Mouse (Mus musculus): ENCODE measurements at regions not wholly inside any gene's neighbourhood (a gene's known extent, or its start where the extent isn't known, plus 50 kb on each side); places are given as distances from the start of the nearest gene placed in this dataset.

DNA sequence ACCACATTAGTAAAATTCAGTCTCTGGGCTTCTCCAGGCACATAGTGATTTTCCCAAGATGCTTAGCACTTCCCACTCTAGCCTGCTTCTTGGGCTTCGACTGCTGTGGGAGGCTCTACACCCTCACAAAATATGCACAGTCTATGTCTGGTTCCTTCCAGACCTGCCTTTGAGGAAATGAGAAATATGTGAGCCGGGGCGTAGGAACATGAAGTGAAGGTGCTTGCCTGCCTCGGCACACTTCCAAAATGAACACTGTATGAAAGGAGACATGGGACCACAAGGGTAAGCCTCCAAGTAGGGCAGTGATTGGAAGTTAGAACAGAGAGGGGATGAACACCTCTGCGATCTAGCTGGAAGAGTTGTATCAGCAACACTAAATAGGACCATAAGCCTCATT is 54.5 kb downstream of the Gm10260 start:
- no peak for ATAC-seq (replicated peaks; ENCODE audit: low FRiP score, poor library complexity, severe bottlenecking)

DNA sequence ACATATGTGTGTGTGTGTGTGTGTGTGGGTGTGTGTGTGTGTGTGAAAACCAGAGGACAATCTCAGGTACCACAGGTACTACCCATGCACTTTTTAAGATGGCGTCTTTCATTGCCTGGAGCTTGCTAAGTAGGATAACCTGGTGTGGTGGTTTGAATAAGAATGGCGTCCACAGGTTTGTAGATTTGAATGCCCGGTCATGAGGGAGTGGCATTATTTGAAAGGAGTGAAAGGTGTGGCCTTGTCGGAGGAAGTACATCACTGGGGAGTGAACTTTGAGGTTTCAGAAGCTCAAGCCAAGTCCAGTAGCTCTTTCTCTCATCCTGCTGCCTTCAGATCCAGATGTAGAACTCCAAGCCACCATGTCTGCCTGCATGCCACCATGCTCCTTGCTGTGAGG is 55.9 kb downstream of the Gm10260 start:
- ATAC-seq (replicated peaks; ENCODE audit: low FRiP score, poor library complexity, severe bottlenecking), result no peak

DNA sequence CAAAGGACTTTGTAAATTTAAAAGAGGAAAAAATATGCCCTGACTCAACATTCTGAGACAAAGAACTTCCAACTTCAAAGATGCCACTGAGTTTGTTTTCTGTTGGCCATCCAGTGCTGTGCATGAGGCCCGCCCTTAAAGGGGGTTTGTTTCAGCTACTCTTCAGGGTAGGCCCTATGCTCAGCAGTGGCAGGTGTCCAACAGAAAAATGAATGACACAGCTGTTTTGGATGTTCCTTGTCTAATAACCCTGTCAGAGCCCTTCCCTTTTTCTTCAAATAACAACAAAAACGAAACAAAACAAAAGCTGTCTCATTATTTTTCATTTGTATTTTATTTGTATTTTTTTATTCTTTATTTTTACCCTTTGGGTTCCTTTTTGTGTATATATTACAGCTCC is 61.5 kb downstream of the Gm10260 start:
- ATAC-seq (replicated peaks; ENCODE audit: low FRiP score, poor library complexity, severe bottlenecking), result peak; percentile 85

DNA sequence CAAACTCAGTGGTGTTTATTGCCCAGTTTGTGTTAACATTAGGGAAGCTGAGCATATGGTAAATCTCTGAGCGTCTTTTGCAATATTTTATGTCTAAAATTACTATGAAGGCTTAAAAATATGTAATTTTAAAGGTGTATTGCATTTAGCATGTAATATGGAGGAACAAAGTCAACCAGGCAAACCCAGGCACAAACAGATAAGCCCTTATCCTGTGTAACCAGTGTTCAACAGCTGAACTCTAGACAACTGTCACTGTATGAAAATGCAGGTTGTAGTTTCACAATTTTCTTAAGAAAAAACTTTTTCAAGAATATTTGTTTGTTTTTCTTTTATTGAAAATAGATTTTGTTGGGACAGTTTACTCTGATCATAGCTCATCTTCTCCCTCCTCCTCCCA is 62.1 kb downstream of the Gm10260 start:
- peak; percentile 83 for ATAC-seq (replicated peaks; ENCODE audit: low FRiP score, poor library complexity, severe bottlenecking)

DNA sequence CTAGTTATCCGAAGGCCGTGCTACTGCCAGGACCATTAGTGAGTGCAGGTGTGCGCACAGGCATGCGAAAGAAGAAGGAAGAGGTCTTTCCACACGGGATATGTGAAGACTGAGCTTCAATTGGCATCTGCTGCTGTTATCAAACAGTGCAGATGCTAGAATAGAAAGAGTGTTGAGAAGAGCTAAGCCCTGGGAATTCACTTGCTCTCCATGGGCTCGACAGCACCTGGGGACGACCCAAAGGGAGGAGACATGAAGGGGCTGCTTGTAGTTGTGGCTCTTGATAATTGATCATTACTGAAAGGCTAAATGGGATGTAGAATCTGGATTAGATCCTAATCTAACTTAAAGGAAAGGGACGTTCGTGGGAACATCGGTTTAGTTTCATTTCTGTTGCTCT is 63.2 kb downstream of the Gm10260 start:
- ATAC-seq (replicated peaks; ENCODE audit: low FRiP score, poor library complexity, severe bottlenecking), result peak; percentile 33; the same call in 1 of the 2 replicates

DNA sequence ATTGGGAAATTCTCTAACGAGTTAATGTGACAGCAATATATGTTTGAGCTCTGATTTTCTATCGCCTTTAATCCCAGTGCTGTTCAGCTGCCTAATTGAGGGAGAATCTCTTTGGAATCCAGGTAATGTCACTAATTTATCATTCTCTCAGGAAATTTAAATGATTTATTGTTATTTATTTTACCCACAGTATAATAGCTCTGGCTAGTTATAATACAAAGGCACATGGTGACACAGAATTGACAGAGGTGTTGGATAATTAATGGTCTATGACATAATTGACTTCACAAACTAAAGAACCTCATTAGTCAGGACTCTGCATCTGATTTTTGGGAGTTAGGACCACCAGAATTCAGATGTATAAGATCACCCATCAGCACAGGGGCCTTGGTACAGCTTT is 65.4 kb downstream of the Gm10260 start:
- no peak for ATAC-seq (replicated peaks; ENCODE audit: low FRiP score, poor library complexity, severe bottlenecking)

DNA sequence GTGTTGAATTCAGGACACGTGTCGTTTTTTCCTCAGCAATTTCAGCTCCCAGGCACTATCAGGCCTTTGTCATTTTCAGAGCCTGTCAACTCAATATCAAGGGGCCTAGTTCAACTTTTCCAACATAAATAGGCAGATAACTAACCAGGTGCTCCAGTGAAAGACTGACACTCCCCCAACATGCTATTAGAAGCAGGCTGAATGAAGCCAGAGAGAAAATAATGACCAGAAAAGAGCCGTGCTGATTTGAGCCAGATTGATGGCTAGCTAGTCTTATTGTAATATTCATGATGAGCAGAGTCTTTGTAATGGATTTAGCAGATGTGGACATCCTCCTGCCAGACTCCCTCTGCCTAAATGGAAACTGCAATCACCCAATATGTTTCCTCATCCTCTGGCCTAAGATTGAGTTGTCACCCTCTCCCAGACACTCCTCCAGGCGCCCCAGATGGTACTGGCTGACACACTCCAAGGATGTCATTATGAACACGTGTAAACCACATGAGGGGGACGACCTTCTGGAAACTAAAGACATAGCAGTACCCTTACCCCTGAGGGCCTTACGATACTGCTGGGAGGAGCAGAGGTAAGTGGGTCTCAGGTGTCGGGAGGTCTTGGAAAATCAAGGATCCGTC is 66.0 kb downstream of the Gm10260 start:
- no peak for ATAC-seq (replicated peaks; ENCODE audit: low FRiP score, poor library complexity, severe bottlenecking)

DNA sequence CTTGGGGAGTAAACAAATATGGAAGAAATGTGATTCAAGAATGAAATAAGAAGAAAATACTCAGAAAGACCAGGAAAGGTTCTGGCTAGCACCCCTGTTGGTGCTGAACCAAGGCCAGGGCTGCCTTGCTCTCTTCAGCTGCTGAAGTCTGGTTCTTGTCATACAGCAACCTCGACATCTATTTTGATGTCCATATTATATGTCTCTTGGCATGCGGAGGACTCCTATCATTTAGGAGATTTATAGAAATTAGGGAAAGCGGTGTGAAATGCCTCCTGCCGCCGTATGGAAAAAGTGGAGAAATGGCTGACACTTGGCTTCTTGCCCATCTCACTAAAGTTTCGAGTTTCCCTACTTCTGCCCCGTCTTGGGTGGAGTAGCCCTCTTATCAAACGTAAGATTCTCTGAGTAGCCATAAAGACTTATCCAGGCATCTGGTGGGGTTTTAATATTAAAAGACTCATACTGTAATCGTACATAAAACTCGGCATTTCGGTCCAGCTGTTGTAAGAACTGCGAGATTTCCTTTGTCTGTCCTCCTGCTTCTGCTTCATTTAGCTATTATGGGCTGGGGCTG is 72.0 kb downstream of the Gm10260 start:
- 0 out of 2 replicates have a peak, but pooled peaks have one; percentile 25 for ATAC-seq (replicated peaks; ENCODE audit: low FRiP score, poor library complexity, severe bottlenecking)

DNA sequence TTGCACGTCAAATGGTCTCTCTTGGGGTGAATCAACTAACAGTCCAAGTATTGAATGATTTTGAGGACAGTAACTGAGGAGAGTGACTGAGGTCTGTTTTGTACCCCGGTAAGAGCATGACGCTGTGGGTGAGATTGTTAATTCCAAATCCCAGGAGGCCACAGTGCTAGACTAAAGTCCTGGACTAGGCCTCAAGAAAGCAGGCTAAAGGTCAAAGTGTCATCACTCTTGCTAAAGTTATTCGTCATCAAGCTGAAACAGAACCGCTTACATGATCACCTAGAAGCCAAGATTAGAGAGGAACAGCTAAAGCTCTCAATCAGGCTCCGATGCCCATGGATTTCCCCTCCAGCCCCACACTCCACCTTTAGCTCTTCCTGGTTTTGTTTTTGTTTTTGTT is 76.6 kb downstream of the Gm10260 start:
- no peak for ATAC-seq (replicated peaks; ENCODE audit: low FRiP score, poor library complexity, severe bottlenecking)

DNA sequence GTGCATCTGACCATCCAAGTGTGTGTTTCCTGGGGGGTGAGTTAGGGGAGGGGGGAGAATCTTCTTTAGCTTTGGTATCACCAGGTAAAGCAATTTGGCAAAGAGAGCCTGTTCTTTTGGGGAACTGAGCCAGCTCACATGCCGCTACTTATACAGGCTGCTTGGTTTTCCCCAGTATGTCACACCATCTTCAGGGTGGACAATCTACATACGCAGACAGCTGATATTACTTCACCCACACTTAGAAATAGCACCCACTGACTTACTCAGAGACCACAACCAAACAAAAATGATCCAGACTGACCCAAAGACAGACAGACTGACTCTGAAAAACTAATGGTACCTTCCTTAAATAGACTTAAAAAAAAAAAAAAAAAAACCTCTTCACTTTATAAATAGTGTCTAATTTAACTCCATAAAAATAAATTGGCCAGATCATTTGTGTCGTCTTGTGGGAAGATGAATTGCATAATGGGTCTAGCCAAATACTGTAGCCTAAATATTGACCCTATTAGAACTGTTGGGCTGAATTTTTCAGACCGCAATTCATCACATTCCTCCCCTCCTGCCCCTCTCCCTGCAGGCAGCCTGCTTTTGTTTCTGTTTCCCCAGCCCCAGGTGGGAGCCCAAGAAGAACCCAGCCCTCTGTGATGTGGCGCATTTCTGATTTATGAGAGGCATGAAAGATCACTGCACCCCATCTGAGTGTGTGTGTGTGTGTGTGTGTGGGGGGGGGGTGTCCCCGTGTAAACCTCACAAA is 79.0 kb downstream of the Gm10260 start:
- no peak for ATAC-seq (replicated peaks; ENCODE audit: low FRiP score, poor library complexity, severe bottlenecking)

DNA sequence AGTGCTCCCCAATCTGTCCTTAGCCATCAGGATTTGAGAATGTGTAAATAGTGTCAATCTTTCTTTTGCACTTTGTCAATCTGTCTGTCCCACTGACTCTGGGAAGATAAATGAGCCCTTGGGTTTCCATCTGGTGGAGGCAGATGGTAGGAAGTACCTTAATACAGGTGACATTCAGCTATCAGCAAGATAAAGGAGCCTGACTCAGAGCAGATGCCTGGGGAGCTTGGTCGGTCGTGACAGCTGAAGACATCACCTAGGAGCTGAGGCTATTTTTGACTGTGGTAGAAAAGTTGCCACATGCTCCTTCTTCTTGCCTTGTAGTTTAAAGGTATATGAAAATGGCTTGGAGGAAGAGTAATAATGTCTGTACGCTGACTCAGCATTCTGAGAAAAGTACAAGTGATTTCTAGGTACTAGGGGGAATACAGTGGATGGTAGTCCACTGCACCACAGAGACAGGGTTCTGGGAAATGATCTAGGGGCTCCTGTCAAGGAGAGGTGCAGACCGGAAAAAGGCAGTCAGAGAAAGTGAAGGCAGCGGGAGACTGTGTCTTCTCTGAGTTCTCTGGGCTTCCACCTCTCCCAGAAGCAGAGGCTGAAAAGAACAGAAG is 80.0 kb downstream of the Gm10260 start:
- no peak for ATAC-seq (replicated peaks; ENCODE audit: low FRiP score, poor library complexity, severe bottlenecking)

DNA sequence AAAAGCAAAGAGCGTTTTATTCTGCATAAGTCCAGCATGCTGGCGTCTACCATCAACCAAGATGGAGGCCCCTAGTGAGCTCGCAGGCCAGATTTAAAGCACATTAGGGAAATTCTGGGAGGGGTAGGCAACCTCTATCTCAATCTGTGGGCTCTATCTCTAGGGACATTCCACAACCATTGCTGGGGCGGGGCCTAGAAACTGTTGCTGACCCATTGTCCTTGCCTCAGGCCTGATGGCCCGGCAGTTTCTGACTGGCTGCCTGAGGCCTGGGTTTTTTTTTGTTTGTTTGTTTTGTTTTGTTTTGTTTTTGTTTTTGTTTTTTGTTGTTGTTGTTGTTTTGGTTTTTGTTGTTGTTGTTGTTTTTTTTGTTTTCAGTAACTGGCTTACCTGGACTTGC is 81.4 kb downstream of the Gm10260 start:
- ATAC-seq (replicated peaks; ENCODE audit: low FRiP score, poor library complexity, severe bottlenecking), result no peak

DNA sequence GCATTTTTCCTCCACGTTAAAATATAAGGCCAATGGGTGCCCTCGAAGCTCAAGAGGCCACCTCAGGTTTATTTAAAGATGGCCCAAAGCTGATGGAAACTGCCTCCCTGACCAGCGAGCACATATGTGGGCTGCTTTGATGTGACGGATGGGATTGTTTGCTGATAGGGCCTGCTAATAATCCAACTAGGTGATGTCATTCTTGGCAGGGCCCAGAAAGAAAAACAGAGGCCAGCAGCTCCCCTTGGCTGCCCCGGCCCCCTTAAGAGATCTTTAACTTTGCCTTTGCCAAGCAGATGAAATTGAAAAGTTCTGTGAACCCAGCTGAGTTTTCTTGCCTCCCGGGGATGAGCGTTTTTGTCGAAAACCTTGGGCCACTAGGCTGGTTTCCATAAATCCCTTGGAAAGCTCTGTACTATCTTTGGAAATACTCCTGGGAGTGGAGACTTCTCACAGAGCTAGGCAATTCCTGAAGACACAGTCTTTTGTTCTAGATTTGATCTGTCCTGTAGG is 83.8 kb downstream of the Gm10260 start:
- ATAC-seq (replicated peaks; ENCODE audit: low FRiP score, poor library complexity, severe bottlenecking), result no peak

DNA sequence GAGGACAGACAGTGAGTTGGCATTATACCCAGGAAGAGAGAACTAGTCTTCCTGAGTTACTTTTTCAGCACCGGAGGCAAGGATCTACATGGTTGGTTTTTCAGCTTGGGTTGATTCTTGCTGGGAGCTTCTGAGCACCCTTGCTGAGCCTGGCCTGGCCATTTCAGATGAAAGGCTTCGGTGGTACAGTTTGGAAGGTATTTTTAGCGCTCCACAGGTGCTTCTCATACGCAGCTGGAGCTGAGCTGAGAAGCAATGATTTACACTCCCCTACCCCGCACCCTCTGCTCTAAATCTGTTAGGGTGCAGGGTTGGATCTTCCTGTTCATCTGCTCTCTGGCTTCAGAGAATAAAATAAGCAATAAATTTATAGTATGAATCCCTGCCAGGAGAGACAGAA is 87.3 kb downstream of the Gm10260 start:
- no peak for ATAC-seq (replicated peaks; ENCODE audit: low FRiP score, poor library complexity, severe bottlenecking)

DNA sequence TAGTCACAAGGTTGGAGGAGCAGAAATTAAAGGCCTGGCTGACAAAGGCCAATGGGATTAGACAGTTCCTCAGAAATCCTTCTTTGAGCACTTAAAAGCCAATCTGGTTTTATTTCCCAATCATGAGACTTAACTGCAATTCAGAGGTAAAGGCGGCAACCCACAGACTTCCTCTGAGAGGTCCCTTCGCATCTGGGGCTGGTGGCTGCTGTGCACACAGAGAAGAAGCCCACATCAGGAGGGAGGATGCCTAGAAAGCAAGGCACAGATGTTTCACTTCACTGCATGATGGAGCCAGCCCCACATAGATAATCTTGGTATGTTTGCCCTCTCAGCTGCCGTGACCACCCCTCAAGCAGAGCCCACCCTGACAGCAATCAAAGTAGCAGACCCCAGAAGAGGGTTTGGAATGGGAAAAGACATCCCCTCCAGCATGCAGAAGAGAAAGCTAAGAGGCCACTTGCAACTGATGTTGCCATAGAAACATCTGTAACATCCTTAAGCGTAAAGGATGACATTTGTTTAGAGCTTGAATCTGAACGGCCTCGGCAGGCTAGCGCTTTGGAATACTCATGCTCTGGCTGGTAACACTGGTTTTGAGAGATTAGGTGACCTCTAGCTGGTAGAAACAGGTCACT is 88.3 kb downstream of the Gm10260 start:
- ATAC-seq (replicated peaks; ENCODE audit: low FRiP score, poor library complexity, severe bottlenecking), result no peak

DNA sequence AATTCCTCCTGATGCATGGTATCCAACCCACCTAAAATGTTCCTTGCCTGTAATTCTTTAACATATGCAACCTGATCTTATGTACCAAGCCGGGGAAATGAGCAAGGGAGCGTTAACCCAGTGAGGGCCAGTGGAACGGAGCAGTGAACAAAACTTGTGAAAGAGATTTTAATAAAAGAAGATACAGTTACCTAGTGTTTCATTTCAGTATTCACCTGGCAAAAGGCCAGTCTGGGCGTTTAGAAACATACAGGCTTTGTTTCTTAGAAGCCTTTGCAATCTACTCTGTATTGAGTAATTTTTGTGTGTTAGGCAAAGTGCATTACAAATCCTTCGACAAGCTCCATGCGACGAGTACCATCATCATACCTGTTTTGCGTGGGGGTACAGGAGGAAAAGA is 91.1 kb downstream of the Gm10260 start:
- no peak for ATAC-seq (replicated peaks; ENCODE audit: low FRiP score, poor library complexity, severe bottlenecking)

DNA sequence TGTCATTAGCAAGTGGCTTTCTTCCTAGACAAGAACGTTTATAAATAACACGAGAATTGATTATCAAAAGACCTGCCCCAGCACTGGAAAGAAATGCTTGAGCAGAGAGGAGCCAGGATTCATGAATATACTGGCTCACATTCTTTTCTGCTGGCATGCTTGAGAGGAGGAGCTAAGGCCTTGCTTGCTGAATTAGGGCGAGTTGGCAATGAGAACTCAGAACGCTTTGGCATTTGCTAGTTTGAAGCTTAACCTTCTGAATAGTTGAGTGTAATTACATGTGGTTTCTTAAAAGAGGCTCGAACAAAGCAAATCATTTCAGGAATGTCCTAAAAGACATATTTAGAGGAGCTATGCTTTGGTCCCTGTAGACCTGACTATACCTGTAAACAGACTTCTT is 91.5 kb downstream of the Gm10260 start:
- no peak for ATAC-seq (replicated peaks; ENCODE audit: low FRiP score, poor library complexity, severe bottlenecking)

DNA sequence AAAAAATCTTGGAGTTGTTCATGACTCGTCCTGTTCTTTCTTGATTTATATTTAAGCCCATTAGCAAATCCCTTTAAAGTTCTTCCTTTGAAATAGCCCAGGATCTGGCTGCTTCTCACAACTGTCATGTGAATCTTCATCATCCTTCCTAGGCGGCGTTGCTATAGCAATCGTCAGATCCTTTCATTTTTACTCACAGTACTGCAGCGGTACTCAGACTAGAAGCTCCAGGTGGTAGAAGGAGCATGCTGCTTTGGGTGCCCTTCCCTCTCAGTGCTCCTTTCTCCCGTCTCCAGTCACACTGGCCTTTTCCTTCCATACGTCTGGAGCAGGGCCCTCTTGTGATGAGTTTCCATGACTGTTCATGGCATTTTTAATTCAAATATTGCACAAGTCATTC is 93.1 kb downstream of the Gm10260 start:
- ATAC-seq (replicated peaks; ENCODE audit: low FRiP score, poor library complexity, severe bottlenecking), result no peak

DNA sequence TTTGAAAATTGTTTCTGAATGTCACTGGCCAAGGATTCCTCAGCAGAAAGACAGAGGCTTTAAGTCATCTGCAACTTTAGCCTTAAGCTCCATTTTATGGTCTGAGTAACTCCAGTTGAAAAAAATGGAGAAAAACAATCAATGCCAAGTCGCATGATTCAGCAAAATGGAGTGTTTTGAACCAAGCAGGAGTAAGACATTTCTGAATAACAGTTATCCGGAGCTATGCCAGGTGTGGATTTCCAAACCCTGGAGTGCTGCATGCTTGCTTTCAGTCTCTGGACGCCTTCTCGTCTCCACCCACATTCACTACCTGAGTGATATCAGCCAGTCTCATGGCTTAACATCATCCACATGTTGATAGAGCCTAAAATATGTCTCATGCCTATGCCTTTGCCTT is 93.7 kb downstream of the Gm10260 start:
- ATAC-seq (replicated peaks; ENCODE audit: low FRiP score, poor library complexity, severe bottlenecking), result peak; percentile 70

DNA sequence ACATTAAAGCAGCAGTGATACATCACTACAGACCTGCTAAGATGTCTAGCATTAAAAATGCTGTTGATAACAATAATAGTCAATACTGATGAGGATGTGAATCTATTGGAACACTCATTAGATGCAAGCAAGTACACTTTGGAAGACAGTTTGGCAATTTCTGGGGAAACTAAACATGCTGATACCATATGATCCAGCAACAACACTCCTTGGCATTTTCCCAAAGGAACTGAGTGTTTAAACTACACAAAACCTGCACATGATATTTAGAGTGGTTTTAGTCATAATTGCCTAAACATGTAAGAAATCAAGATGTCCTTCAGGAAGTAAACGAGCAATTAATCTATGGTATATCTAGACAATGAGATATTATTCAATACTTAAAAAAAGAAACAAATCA is 95.2 kb downstream of the Gm10260 start:
- no peak for ATAC-seq (replicated peaks; ENCODE audit: low FRiP score, poor library complexity, severe bottlenecking)
